Mouse (Mus musculus) stomach, adult 2 months (tissue): Measurements from ENCODE around the gene Ly6g6e. TPM values are rescaled to one million over a fixed set of nuclear protein-coding genes. Genes with fewer than 3 reads are reported as not detected.

Source experiments
- polyA plus RNA-seq: library from polyadenylated mRNA; depleted of rRNA; stranded (reverse); fragments of >200 nt; gene quantifications from 2 replicates; pipeline ENCODE4 v1.2.3, GENCODE M21; 2012; rRNA removed

The Ly6g6e gene
- polyA plus RNA-seq: 99.6 and 112 TPM in 2 replicates

DNA sequence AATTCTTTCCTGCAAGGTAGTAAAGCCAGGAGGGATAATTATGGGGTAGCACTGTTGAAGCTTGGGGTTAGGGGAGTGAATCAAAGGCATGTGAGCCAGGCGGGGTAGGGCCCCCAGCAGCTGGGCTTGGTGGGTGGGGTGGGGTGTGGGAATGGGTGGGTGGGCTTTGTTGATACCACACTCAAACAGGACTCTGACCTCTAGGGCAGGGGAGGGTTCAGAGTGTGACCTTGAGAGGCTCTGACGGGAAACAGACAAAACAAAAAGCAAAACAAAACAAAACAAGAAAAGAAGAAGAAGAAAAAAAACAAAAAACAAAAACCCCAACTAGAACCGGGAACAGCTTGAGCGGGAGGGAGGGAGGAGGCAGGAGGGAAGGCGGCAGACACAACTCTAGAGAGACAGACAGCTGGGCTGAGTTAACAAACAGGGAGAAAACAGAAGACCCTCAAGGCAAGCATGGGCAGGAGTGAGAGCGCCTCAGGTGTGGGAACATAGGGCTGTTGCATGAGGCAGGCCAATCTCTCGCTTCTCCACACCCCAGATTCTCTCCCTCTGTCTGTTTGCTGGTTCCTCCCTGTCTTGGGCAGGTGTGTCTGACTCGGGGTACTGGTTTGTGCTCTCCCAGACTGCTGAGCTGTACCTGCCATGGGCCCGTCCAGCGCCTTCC, at the start of gene Ly6g6e:
Gene Ly6g6e, plus strand, starts transcription at position 396 of the 670 bp plus-strand sequence.

GRCm38 (mm10) chr17:35027277-35028068, 49.2 kb upstream of the Ly6g6e start, which contains the start of gene Sapcd1:
Gene Sapcd1 (minus strand): TSS chr17:35028016.

DNA sequence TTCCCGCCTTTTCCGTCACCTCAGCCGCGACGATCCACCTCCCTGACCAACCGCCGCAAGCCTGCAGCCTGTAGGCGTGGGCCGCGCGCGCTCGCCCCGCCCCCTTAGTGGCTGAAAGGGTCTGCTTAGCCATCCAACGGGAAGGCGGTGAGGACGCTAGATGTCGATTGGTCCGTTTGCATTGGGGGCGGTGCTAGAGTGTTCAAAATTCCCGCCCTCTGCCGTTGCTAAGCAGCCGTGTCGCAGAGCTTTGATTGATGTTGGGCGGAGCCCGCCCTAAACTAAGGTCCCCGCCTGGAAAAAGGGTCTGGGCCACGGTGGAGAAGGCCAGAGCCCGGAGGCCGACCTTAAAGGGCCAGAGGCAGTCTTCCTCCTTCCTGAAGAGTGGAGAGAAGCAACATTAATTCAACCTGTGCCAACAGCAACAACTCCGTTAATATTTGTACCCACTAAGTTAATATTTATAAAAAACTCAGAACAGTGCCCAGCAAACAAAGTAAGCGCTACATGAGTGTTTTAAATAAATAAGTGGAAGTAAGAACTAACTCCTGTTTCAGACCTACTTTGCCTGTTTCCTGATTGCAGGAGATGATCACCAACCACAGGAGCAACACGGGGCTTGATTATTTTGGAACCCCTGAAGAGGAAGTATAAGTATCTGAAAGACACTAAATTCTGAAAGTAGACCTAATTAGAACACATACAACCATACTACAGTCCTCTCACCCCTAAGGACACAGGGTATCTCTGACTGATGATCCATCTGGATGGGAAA, 29.8 kb upstream of the Ly6g6e start, which contains the start of gene Msh5:
Gene Msh5, minus strand, starts transcription at position 65 of the 775 bp plus-strand sequence.

DNA sequence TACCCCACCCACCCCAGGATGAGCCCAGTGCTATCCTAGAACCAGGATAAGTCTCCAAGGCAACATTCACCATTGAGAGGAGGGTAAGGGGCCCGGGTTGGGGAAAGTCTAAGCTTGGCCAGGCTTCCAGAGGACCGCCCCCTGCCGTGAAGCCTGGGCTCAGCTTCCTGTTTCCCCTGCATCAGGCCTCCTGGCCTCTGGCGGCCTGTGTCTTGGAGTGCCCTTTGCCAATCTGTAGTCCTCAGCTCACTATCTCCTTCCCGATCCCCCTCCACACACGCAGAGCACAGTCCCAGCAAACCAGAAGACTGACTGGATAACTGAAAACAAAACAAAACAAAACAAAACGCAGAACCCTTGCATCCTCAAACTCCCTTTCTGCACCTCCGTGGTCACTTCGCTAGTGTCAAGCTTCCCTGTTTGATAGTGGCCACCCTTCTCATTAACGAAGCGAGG, 27.1 kb upstream of the Ly6g6e start, which contains the start of gene Clic1:
Gene Clic1, plus strand, starts transcription at position 406 of the 456 bp plus-strand sequence.

GRCm38 (mm10) chr17:35058911-35059892, 17.5 kb upstream of the Ly6g6e start, which contains the start of gene Ddah2:
Gene Ddah2 (plus strand): TSS chr17:35059035.

GRCm38 (mm10) chr17:35064951-35065947, 11.5 kb upstream of the Ly6g6e start, which contains the start of gene Ly6g6c:
Gene Ly6g6c (plus strand): TSS chr17:35065388.

DNA sequence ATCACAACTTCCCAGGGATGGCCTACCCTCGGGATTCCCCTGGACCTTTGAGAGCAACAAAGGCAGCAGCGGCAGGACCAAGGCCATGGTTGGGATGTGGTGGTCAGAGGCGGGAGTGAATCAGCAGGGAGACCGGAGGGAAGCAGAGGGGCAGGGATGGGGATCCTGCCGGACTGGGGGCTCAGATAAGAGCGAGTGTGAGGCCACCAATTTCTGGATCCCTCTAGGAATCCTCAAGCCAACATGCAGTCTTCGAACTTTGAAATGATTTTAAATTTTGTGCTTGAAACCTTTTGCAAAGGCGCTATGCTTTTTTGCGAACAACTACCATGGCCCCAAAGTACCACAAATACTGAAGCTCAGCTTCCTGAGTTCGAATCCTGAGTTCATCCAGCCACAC, 10.6 kb upstream of the Ly6g6e start, which contains the start of gene Mpig6b:
Gene Mpig6b, minus strand, starts transcription at position 101 of the 400 bp plus-strand sequence.

DNA sequence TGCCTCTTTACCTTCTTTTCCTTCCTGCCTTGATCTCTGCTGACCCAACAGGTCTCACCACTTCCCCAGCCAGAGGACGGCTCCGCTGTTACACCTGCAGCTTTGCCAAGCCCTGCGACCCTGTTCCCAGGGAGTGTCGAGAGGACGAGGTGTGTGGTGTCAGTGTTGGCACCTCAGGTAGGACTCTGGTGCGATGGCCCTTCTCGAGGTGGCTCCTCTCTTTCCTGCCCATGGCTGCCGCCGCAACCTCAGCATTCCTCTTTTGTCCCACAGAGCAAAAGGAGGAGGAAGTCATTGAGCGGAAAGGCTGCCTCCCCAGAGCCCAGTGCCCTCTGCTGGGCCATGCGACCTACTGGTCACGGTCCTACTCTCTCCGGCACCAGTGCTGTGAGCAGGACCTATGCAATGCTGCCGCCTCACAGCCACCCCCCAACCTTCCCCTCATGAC, 1.1 kb downstream of the Ly6g6e start, which contains the start of gene Ly6g6d:
Gene Ly6g6d, minus strand, starts transcription at position 280 of the 448 bp plus-strand sequence.

GRCm38 (mm10) chr17:35085208-35085865, 8.6 kb downstream of the Ly6g6e start, which contains the start of gene Ly6g6f:
Gene Ly6g6f (minus strand): TSS chr17:35085610.

GRCm38 (mm10) chr17:35088825-35089644, 12.3 kb downstream of the Ly6g6e start, which contains the start of gene Abhd16a:
Gene Abhd16a (plus strand): TSS chr17:35089263.

DNA sequence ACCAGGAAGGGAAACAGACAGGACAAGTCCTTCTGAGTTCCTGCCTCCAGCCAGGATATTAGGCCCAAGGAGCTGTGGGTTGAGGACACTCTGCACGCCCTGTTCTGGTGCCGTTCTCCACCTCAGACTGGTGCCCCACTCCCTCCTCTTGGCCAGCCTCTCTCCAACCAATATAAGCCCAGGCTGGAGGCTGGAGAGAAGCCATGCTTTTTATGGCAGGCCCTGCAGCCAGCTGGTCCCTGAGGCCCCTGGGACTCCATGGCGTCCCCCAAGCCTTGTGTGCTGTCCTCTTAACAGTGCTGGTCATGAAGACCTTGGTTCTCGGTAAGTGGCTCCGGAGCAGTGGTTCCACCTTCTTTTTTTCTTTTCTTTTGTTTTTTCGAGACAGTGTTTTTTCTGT, 31.4 kb downstream of the Ly6g6e start, which contains the start of gene Ly6g5c:
Gene Ly6g5c, plus strand, starts transcription at position 183 of the 400 bp plus-strand sequence.

DNA sequence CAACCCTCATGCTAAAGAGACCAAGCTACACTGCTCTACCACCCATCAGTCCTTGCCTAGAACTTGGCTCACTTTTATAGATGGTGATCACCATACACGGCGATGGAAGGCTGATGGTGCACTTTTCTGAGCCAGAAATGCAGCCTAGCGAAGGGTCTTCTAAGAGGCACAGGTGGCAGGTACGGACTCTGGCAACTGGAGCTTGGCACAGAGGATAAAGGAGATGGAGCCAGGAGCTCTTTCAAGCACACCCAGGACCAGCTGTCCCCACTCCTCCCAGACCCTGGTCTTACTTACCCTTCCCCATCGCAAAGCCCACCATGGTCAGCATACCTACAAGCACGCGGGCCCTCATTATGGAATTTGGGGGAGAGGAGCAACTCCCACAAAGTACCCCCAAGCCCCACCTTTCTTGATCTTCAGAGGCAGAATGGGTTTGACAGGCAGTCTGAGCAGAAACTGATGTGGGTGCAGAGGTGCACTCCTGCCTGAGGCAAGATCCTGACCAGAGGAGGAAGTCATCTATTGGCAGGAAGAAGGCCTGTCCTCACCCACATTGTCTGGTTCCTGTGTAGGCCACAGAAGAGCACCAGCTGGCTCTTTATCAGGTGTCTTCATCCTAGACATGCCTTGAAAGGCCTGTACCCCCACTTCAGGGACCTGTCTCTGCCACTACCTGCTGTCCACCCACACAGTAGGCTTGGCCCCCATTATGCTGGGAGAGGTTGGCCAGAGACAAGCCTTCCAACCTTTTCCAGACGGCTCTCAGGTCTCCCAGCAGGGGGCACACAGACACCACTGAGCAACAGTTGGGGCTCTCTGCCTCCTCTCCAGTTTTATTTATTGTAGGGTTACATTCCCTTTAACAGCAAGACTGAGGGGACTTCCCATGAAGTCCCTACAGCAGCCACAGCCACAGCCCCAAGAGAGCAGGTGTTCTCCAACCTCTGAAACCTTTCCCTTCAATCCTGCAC, 38.6 kb downstream of the Ly6g6e start, which contains the start of gene Ly6g5b:
Gene Ly6g5b, minus strand, starts transcription at position 383 of the 974 bp plus-strand sequence.

DNA sequence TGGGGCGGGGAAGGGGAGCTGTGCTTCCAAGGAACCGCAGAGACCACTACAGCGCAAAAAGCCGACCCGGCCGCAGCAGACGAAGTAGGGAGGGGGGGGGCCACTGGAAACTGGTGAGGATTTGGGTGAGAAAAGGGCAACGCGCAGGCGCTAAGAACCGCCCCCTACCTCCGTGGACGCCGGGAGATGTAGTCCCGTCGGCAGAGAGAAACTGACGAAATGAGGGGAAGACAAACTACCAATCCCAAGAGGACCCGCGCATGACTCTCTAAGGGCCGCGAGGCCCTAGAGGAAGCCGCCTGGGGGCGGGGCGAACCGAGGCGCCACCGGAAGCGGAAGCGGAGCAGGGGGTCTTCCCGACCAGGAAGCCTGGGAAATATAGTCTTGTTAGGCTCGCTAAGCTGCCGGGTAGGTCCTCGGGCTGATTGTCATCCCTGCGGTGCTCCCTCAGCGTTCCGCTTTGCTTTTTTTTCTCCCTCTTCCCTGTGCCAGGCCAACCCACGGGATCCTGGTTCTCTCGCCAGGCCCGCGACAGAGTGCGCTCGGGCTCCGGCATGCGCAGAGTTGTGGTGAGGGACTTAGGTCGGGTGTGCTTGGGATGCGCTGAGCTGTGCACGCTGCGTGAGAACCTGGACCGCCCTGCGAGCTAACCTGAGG, 44.6 kb downstream of the Ly6g6e start, which contains the start of gene Gpank1:
Gene Gpank1, plus strand, starts transcription at position 313 of the 657 bp plus-strand sequence.

GRCm38 (mm10) chr17:35121871-35122303, 45.2 kb downstream of the Ly6g6e start, which contains the start of gene Csnk2b:
Gene Csnk2b (minus strand): TSS chr17:35122053.

GRCm38 (mm10) chr17:35126206-35126611, 49.5 kb downstream of the Ly6g6e start, which contains the start of gene D17H6S53E:
Gene D17H6S53E (plus strand): TSS chr17:35126373.

